Mouse (Mus musculus): ENCODE data around the gene S100a6. TPM values are rescaled to one million over a fixed set of nuclear protein-coding genes. Genes with fewer than 3 reads are reported as not detected.

Gene S100a6
- polyA plus RNA-seq, 1 experiment from 2014 or later: 642 TPM

DNA sequence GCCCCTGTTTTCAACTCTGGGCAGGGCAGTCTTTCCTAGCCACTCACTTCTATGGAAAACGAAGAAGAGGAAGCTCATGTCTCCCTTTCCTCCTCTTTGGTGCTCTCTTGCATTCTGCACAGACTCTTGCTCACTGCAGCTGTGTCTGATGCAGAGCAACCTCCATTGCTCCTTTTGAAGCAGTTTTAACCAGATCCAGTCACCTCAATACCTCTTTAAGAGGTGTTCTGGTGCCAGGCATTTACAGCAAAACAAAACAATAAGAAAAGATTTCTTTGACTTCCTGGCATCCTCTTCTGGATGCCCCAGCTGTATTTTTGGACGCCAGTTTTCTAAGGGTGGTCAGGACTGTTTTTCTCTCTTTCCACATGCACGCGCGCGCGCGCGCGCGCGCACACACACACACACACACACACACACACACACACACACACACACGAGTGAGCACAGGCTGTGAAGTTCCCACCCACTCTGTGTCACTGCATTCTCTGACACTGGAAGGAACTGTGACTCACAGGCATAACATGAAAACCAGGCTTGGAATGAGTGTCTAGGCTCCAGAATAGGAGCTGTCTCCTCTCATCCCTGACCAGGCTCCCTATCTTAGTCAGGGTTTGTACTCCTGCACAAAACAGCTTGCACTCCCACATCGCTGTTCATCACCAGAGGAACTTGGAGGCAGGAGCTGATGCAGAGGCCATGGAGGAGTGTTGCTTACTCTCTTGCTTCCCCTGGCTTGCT, 25.2 kb upstream of the S100a6 start:
- ATAC-seq (ENCODE audit: insufficient read depth, low FRiP score, low read depth): no peak
- 85% methylated on average over 14 of the region's 14 CpGs for WGBS

DNA sequence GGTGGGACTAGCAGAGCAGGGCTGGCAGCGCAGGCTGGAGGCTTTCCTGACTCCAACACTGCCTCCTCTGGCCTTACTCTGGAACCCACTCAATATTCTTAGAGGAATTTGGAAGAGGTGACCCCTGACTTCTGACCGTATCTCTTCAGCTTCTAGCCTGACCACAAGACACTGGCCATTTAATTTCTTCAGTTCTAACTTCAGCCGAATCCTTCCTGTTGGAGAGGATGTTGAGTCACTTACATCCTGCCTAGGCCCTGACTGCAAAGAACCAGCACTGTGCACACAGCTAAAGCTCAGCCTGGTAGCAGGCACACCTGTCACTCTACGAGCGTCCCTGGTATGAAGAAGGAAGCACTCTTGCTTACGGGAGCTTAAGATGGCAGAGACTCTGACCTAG, 23.3 kb upstream of the S100a6 start:
- Histone ChIP-seq H3K9me3 (no peaks in the 10 kb centered on the region), H3K9ac (no peak overlapping the region), H3K4me1 (peaks cover 25% of the 10 kb centered on the region), H3K36me3 (no peaks in the 10 kb centered on the region), H3K4me3 (replicated peaks) (no peak overlapping the region), H3K27ac (peak overlapping the region; percentile 57; the same call in 1 of the 2 replicates), H3K27me3 (replicated peaks) (no peaks in the 10 kb centered on the region), H3K4me2 (no peak overlapping the region)
- ATAC-seq (ENCODE audit: insufficient read depth, low FRiP score, low read depth): no peak
- WGBS: 71% methylated on average over 6 of the region's 6 CpGs

More for the DNA sequence above, 25.2 kb upstream of the S100a6 start:
- Histone ChIP-seq H3K36me3 (no peaks in the 10 kb centered on the region), H3K9ac (no peak overlapping the region), H3K9me3 (no peaks in the 10 kb centered on the region), H3K4me1 (peaks cover 33% of the 10 kb centered on the region), H3K4me3 (replicated peaks) (no peak overlapping the region), H3K27ac (peak overlapping the region; percentile 89), H3K27me3 (replicated peaks) (no peaks in the 10 kb centered on the region), H3K4me2 (peak overlapping the region; percentile 13; the same call in 1 of the 2 replicates)

DNA sequence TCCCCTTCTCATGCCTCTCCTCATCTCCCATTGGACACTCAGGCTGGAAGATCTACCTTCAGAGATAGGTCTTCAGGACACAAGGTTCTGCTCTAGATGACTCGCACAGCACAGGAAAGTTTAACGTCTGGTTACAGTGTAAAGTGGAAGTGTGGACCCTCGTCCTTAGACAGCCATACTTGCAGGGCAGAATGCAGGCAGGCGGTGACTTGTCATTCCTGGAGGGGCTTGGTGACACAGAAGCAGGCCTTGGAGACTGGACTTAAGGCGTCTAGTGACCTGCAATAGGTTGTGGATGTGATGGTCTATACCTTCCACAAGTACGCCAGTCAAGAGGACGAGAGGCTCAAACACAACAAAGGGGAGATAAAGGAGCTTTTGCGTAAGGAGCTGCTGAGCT, 22.7 kb upstream of the S100a6 start, which contains the start of gene S100a2:
TSS of gene S100a2 (plus strand) at position 301 of the 400 bp plus-strand sequence.
- H3K4me3 ChIP-seq (replicated peaks): no peak within 1 kb of the TSS
- no peaks in the 10 kb centered on the region for H3K36me3 ChIP-seq
- 80% methylated on average over 8 of the region's 8 CpGs for WGBS
- H3K4me1 ChIP-seq: peaks cover 24% of the 10 kb centered on the region; the same call in 1 of the 2 replicates
- ATAC-seq (ENCODE audit: insufficient read depth, low FRiP score, low read depth): no peak
- no peak within 1 kb of the TSS for H3K9ac ChIP-seq
- H3K9me3 ChIP-seq: no peaks in the 10 kb centered on the region
- H3K27ac ChIP-seq: peak within 1 kb of the TSS; percentile 57; the same call in 1 of the 2 replicates
- no peak within 1 kb of the TSS for H3K4me2 ChIP-seq
- no peaks in the 10 kb centered on the region for H3K27me3 ChIP-seq (replicated peaks)

DNA sequence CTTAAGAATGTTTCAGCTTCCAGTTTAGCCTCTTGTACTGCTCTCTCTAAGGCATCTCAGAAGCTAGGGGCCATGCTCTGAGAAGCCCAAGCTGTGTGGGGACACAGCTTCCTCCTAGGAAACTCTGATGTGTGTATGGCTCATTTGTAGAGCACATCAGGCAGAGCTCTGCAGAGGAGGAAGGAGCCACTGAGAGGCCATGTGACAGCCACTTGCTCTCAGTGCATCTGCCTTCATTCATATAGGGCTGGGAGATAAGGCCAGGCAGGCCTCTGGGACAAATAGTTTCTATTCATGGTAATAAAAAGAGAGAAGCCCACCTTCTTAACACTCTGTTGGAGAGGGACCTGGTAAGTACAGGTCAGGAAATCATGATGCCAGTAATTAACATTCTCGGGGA, 18.2 kb upstream of the S100a6 start:
- Histone ChIP-seq H3K27ac (no peak overlapping the region), H3K4me3 (replicated peaks) (no peak overlapping the region), H3K4me2 (no peak overlapping the region), H3K9ac (no peak overlapping the region), H3K27me3 (replicated peaks) (no peaks in the 10 kb centered on the region), H3K4me1 (no peaks in the 10 kb centered on the region), H3K36me3 (no peaks in the 10 kb centered on the region), H3K9me3 (no peaks in the 10 kb centered on the region)
- 71% methylated on average over 1 of the region's 1 CpGs for WGBS
- no peak for ATAC-seq (ENCODE audit: insufficient read depth, low FRiP score, low read depth)

DNA sequence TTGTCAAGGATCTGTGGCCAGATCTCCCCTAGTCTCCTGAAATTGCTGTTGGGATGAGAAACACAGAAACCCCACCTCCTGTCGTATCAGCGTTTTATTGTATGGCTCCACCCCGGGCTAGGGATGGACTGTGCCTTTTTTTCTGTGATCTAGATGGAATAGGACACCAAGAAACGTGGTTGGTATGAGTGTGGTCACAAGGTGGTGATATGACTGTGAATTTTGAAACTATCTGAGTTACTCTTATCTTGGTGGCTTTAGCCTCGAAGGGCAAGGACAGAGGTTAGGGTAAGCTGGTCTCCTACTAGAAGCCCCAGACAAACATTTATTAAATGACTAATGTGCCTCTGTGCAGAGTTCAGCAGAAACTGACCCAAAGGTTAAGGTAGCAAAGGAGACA, 17.1 kb upstream of the S100a6 start:
- WGBS: 54% methylated on average over 5 of the region's 5 CpGs
- Histone ChIP-seq H3K4me3 (replicated peaks) (no peak overlapping the region), H3K27me3 (replicated peaks) (no peaks in the 10 kb centered on the region), H3K4me1 (no peaks in the 10 kb centered on the region), H3K4me2 (no peak overlapping the region), H3K36me3 (no peaks in the 10 kb centered on the region), H3K9ac (no peak overlapping the region), H3K9me3 (no peaks in the 10 kb centered on the region), H3K27ac (no peak overlapping the region)
- ATAC-seq (ENCODE audit: insufficient read depth, low FRiP score, low read depth): no peak

DNA sequence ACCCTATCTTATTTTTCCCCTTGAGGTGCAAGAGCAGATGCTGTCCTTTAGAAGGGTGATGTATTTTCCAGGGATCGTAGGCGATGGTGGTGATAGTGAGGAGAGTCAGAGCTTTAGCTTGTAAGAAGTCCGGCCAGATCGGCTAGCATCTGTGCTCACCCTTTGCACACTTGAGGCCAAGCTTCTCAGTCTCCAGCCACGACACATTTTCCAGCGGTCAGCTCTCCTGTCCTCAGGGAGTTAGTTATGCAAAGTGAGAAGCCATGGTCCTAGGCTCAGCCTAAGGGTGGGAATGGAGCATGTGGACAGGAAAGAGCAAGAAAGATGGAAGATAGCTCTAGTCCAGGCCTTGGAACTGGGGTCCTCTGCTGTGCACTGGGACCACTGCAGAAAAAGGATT, 15.9 kb upstream of the S100a6 start:
- no peaks in the 10 kb centered on the region for H3K36me3 ChIP-seq
- no peak overlapping the region for H3K27ac ChIP-seq
- H3K9ac ChIP-seq: no peak overlapping the region
- no peaks in the 10 kb centered on the region for H3K27me3 ChIP-seq (replicated peaks)
- no peak overlapping the region for H3K4me3 ChIP-seq (replicated peaks)
- no peaks in the 10 kb centered on the region for H3K9me3 ChIP-seq
- no peak overlapping the region for H3K4me2 ChIP-seq
- ATAC-seq (ENCODE audit: insufficient read depth, low FRiP score, low read depth): no peak
- 94% methylated on average over 6 of the region's 6 CpGs for WGBS
- H3K4me1 ChIP-seq: no peaks in the 10 kb centered on the region

DNA sequence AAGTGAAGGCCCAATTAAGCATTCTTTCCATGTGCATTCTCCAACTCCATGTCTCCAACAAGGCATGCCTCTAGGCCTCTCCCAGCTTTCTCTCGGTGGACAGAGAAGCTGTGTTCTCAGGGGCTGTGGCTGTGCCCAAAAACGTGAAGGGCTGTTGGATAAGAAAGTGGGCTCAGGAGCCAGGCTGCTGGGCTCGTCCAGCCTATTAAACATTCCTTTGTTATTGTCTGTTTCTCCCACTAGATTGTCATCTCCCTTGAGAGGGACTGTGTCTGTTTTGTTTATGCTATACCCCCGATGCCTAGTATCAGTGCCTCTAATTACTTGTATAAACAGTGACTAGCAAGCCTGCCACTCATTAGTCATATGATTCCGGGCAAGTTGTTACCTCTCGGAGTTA, 14.9 kb upstream of the S100a6 start:
- Histone ChIP-seq H3K9me3 (no peaks in the 10 kb centered on the region), H3K4me1 (no peaks in the 10 kb centered on the region), H3K9ac (no peak overlapping the region), H3K27me3 (replicated peaks) (no peaks in the 10 kb centered on the region), H3K4me3 (replicated peaks) (no peak overlapping the region), H3K36me3 (no peaks in the 10 kb centered on the region), H3K4me2 (no peak overlapping the region), H3K27ac (no peak overlapping the region)
- 31% methylated on average over 6 of the region's 6 CpGs for WGBS
- no peak for ATAC-seq (ENCODE audit: insufficient read depth, low FRiP score, low read depth)

DNA sequence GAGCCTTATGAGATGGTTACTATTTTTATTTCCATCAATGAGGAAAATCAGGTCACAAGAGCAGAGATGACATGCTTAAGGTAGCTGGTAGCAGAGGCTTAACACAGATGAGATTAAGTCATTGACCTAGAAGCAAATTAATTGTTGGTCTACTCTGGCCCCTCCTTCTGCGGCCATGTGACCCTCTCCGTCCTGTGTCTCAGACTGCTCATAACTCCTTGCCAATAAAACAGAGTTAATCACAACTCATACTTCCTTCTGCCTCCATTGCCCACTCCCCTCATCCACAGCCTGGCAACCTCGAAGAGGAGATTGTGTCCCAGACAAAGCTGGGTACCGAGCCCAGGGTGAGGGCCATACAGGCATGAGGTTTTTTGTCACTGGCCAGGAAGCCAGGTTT, 14.5 kb upstream of the S100a6 start:
- ATAC-seq (ENCODE audit: insufficient read depth, low FRiP score, low read depth): no peak
- 77% methylated on average over 4 of the region's 4 CpGs for WGBS
- no peak overlapping the region for H3K4me2 ChIP-seq
- no peak overlapping the region for H3K4me3 ChIP-seq (replicated peaks)
- no peak overlapping the region for H3K27ac ChIP-seq
- no peaks in the 10 kb centered on the region for H3K27me3 ChIP-seq (replicated peaks)
- H3K4me1 ChIP-seq: peaks cover 2% of the 10 kb centered on the region; the same call in 1 of the 2 replicates
- H3K9ac ChIP-seq: no peak overlapping the region
- H3K36me3 ChIP-seq: no peaks in the 10 kb centered on the region
- H3K9me3 ChIP-seq: no peaks in the 10 kb centered on the region

DNA sequence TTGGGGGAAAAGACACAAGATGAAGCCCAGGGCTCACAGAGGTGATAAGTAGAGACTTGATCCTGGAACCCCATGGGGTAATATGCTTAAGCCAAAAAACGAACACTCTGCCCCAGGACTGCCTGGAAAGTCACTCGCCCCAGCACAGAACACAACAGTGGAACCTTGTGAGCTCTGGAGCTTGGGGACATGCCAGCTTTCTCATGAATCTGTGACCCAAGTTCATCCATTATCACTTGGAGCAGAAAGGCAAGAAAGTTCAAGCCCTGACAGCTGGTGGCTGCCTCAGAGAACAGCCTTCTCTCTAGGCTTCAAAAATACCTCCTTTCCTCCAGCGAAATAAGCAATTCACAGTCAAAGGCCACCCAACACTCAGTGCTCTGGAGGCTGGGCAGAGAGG, 13.3 kb upstream of the S100a6 start:
- H3K9me3 ChIP-seq: no peaks in the 10 kb centered on the region
- H3K27ac ChIP-seq: 0 out of 2 replicates have a peak overlapping the region, but pooled peaks have one; percentile 0
- no peak overlapping the region for H3K4me2 ChIP-seq
- H3K4me3 ChIP-seq (replicated peaks): no peak overlapping the region
- H3K36me3 ChIP-seq: no peaks in the 10 kb centered on the region
- WGBS: 69% methylated on average over 3 of the region's 3 CpGs
- no peak for ATAC-seq (ENCODE audit: insufficient read depth, low FRiP score, low read depth)
- no peaks in the 10 kb centered on the region for H3K27me3 ChIP-seq (replicated peaks)
- peaks cover 13% of the 10 kb centered on the region for H3K4me1 ChIP-seq
- no peak overlapping the region for H3K9ac ChIP-seq

DNA sequence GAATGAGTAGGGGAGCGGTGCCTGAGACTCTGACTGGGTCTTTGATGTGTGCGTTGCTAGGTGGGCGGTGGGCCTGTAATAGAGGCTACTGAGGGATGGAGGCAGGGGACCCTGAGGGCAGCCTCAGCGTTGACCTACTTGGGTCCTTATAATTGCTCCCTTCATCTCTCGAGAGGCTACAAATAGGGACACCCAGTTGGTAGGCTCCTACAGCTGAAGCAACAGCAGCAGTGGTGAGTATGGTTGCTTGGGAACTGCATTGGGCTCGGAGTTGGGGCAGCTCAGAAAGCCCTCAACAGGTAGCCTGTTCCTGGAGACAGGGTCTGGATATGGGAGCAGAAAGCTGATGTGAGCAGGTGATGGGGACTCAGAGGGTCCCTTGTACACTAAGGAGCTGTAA, 12.6 kb upstream of the S100a6 start:
- no peak overlapping the region for H3K4me3 ChIP-seq (replicated peaks)
- 87% methylated on average over 6 of the region's 6 CpGs for WGBS
- peaks cover 18% of the 10 kb centered on the region for H3K4me1 ChIP-seq
- no peak overlapping the region for H3K4me2 ChIP-seq
- no peak for ATAC-seq (ENCODE audit: insufficient read depth, low FRiP score, low read depth)
- H3K27me3 ChIP-seq (replicated peaks): no peaks in the 10 kb centered on the region
- H3K36me3 ChIP-seq: no peaks in the 10 kb centered on the region
- H3K9ac ChIP-seq: no peak overlapping the region
- H3K27ac ChIP-seq: no peak overlapping the region
- H3K9me3 ChIP-seq: no peaks in the 10 kb centered on the region

DNA sequence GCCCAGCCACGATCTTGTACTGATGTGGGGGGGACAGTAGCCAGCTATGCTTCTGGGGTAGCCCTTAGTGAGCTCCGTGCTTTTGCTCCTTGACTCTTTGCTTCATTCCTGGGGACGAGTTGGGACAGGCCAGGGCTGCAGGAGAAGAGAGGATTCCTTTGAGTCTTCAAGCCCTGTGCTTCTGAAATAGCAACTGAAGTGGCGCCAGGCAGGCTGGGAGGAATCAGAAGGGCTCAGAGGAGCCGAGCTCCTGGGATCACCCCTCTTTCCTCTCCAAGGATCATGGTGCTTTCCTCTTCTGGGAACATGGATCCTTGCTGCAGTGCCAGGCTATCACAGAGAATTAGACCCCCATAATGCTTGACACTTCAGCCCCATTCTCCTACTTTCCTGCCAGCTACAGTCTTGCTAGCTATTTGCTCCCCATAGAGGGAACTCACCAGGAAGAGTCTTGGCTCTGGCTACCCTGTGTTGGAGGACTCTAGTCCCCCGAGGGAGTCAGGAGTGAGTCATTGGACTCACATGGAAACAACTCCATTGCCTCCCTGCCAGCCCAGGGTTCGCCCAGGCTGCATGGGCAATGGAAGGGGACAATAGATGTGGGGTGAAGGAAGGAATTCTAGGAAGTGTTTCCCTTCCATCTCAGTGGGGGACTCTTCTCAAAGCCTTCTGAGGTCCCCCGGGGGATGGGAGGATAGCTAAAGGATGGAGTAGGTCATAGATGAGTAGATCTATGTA, 12.1 kb upstream of the S100a6 start:
- no peaks in the 10 kb centered on the region for H3K9me3 ChIP-seq
- H3K9ac ChIP-seq: no peak overlapping the region
- H3K27ac ChIP-seq: no peak overlapping the region
- 78% methylated on average over 8 of the region's 8 CpGs for WGBS
- no peak overlapping the region for H3K4me2 ChIP-seq
- H3K4me1 ChIP-seq: peaks cover 22% of the 10 kb centered on the region
- H3K4me3 ChIP-seq (replicated peaks): no peak overlapping the region
- H3K36me3 ChIP-seq: no peaks in the 10 kb centered on the region
- H3K27me3 ChIP-seq (replicated peaks): no peaks in the 10 kb centered on the region
- ATAC-seq (ENCODE audit: insufficient read depth, low FRiP score, low read depth): no peak

DNA sequence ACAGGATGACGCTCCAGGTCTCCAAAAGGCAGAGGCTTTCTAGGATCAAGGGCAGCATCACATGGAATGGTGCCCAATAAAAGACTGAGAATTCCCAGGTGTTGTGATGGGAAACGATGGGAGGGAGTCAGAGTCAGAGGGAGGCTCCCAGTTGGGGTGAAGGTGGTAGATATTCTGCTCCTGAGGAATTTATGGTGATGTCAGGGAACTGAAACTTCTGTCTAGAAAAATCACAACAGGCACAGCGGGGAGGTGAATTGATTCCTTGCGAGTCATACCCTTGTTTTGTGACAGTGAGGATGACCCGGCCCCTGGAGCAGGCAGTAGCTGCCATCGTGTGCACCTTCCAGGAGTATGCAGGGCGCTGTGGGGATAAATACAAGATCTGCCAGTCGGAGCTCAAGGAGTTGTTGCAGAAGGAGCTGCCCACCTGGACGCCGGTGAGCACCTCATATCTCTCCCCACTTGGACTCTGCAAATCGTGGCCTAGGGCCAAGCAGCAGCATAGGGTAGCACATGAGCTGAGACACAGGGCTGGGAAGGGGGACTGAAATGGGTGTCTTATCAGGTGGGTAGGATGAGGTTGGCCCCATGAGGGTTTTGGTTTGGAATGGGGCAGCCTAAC, 11.1 kb upstream of the S100a6 start, which contains the start of gene Gm42674:
TSS of gene Gm42674 (plus strand) at position 419 of the 625 bp plus-strand sequence.
- Histone ChIP-seq H3K27ac (no peak within 1 kb of the TSS), H3K9me3 (no peaks in the 10 kb centered on the region), H3K27me3 (replicated peaks) (no peaks in the 10 kb centered on the region), H3K36me3 (no peaks in the 10 kb centered on the region), H3K4me2 (no peak within 1 kb of the TSS), H3K4me1 (peaks cover 22% of the 10 kb centered on the region), H3K4me3 (replicated peaks) (no peak within 1 kb of the TSS), H3K9ac (no peak within 1 kb of the TSS)
- WGBS: 74% methylated on average over 11 of the region's 11 CpGs
- no peak for ATAC-seq (ENCODE audit: insufficient read depth, low FRiP score, low read depth)
